Mouse (Mus musculus) urinary bladder, postnatal 14 days (tissue): Measurements from ENCODE around the gene Cd79b.
A peak's percentile ranks its signal among the peaks of the same experiment; 100 is the strongest.

Experiments used
- DNase-seq: peaks from one replicate; pipeline ENCODE4 v3.0.0; 2021; ENCODE audit warnings: low spot score

Cd79b gene

GRCm38 (mm10) chr11:106318406-106319366 lies 4.1 kb upstream of the Cd79b start:
- DNase-seq, result peak; percentile 11

- no peak for DNase-seq
These were observed 3.2 kb upstream of the Cd79b start for GRCm38 (mm10) chr11:106317801-106318200.

- DNase-seq, result no peak
These were observed 1.9 kb upstream of the Cd79b start for GRCm38 (mm10) chr11:106316416-106316815.

GRCm38 (mm10) chr11:106313533-106313932 lies 1.0 kb downstream of the Cd79b start:
- DNase-seq, result peak; percentile 32

GRCm38 (mm10) chr11:106310123-106310522 lies 4.4 kb downstream of the Cd79b start:
- DNase-seq, result no peak

GRCm38 (mm10) chr11:106308162-106308561 lies 6.4 kb downstream of the Cd79b start:
- no peak for DNase-seq

GRCm38 (mm10) chr11:106307432-106307831 lies 7.1 kb downstream of the Cd79b start:
- no peak for DNase-seq

GRCm38 (mm10) chr11:106306758-106307157 lies 7.8 kb downstream of the Cd79b start:
- DNase-seq, result no peak

- DNase-seq, result no peak
These were observed 8.5 kb downstream of the Cd79b start for GRCm38 (mm10) chr11:106306065-106306385.

- no peak for DNase-seq
These were observed 9.1 kb downstream of the Cd79b start for GRCm38 (mm10) chr11:106305348-106306064.

GRCm38 (mm10) chr11:106302634-106303033 lies 11.9 kb downstream of the Cd79b start:
- peak; percentile 58 for DNase-seq

- DNase-seq, result no peak
These were observed 12.8 kb downstream of the Cd79b start, which contains the start of gene Gh for GRCm38 (mm10) chr11:106301765-106302164. Gene Gh (minus strand): TSS chr11:106301865.

- DNase-seq, result no peak
These were observed 22.7 kb downstream of the Cd79b start for GRCm38 (mm10) chr11:106291861-106292260.

GRCm38 (mm10) chr11:106290376-106290775 lies 24.2 kb downstream of the Cd79b start:
- DNase-seq, result no peak

- peak; percentile 55 for DNase-seq
These were observed 25.2 kb downstream of the Cd79b start for GRCm38 (mm10) chr11:106289369-106289768.

GRCm38 (mm10) chr11:106286987-106287386 lies 27.6 kb downstream of the Cd79b start:
- DNase-seq, result no peak

- DNase-seq, result no peak
These were observed 28.4 kb downstream of the Cd79b start for GRCm38 (mm10) chr11:106286206-106286605.

- no peak for DNase-seq
These were observed 30.4 kb downstream of the Cd79b start for GRCm38 (mm10) chr11:106284126-106284525.

- no peak for DNase-seq
These were observed 31.2 kb downstream of the Cd79b start for GRCm38 (mm10) chr11:106283371-106283770.

- no peak for DNase-seq
These were observed 32.1 kb downstream of the Cd79b start for GRCm38 (mm10) chr11:106282452-106282851.

- peak; percentile 94 for DNase-seq
These were observed 38.1 kb downstream of the Cd79b start, which contains the start of gene Tcam1 for GRCm38 (mm10) chr11:106276454-106276853. Gene Tcam1 (plus strand): TSS chr11:106276672.

GRCm38 (mm10) chr11:106274971-106275411 lies 39.6 kb downstream of the Cd79b start:
- peak; percentile 75 for DNase-seq

GRCm38 (mm10) chr11:106274374-106274773 lies 40.2 kb downstream of the Cd79b start:
- DNase-seq, result no peak
